Mouse (Mus musculus): Measurements from ENCODE around the gene Pcgf5. TPM values are rescaled to one million over a fixed set of nuclear protein-coding genes. Genes with fewer than 3 reads are reported as not detected.

Gene Pcgf5
- 3.6 and 4.3 TPM in 2 replicates for polyA plus RNA-seq (2012; rRNA removed)

DNA sequence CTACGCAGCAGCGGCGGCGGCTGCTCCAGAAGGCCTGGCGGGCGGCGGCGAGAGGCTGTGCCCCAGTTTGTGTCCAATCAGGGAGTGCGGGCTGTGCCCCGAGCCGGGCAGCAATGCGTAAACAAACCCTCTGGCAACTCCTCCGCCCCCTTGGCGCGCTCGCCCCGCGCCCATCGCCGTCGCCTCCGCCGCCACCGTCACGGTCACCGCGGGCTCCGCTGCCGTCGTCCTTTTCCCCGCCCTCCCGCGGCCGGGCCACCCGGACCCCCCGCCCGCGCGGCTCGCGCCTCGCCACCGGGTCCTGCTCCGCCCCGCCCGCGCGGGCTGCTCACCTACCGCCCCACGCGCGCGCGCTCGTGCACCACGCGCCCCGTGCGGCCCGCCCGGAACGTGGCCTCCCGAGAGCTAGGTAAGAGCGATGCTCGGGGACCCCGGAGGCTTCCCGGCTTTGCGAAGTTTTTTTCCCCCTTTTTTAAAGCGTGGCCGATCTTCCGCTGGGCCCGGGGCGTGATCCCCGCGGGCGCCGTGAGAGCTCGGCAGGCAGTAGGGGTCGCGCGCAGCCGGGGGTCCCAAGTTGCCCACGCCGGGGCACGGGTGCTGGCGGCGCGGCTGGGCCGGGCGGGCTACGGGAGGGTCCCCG lies at the start of gene Pcgf5:
TSS of gene Pcgf5 (plus strand) at position 149 of the 640 bp plus-strand sequence.

Other genes starting within 250 kb of the Pcgf5 start
- gene Ankrd1, start 228.2 kb upstream of the Pcgf5 start, polyA plus RNA-seq (2012; rRNA removed), result 0.14 TPM in 1 of 2 replicates, not detected in the other
- 0.89 and 1.2 TPM in 2 replicates for gene Hectd2, start 206.3 kb downstream of the Pcgf5 start, polyA plus RNA-seq (2012; rRNA removed)